Mouse (Mus musculus): ENCODE data around the gene Pus3.

GRCm38 (mm10) chr9:35561076-35561475 is 2.7 kb downstream of the Pus3 start:
- no peak for TF ChIP-seq CTCF (IDR thresholded peaks at IDR 0.05; ENCODE audit: low read depth)
- TF ChIP-seq EP300 (IDR thresholded peaks at IDR 0.05; ENCODE audit: low read depth): no peak
